Mouse (Mus musculus) urinary bladder, postnatal 36 days (tissue): ENCODE results near the gene Tpk1.
"Not testable (repeated sequence)": the region's sequence is repeated elsewhere in the genome, so short reads cannot be mapped to it uniquely, and the experiment has no call there.

Experiments
- DNase-seq, 2 experiments: peaks; one replicate each; pipeline ENCODE4 v3.0.0; 2022; ENCODE audit warnings: low spot score in 2 of 2, mixed read lengths in 1 of 2

The Tpk1 gene

GRCm38 (mm10) chr6:43522046-43522445 is 144.0 kb downstream of the Tpk1 start:
- DNase-seq: no peak

GRCm38 (mm10) chr6:43520218-43520617 is 145.9 kb downstream of the Tpk1 start:
- no peak for DNase-seq

- no peak for DNase-seq
Measured at GRCm38 (mm10) chr6:43518378-43518777, 147.7 kb downstream of the Tpk1 start.

- no peak for DNase-seq
Measured at GRCm38 (mm10) chr6:43517316-43517655, 148.8 kb downstream of the Tpk1 start.

- no peak for DNase-seq
Measured at GRCm38 (mm10) chr6:43516593-43517315, 149.3 kb downstream of the Tpk1 start.

GRCm38 (mm10) chr6:43506686-43507385 is 159.2 kb downstream of the Tpk1 start:
- DNase-seq: not testable (repeated sequence)

- DNase-seq: no peak
Measured at GRCm38 (mm10) chr6:43504609-43505230, 161.4 kb downstream of the Tpk1 start.

GRCm38 (mm10) chr6:43492367-43492766 is 173.7 kb downstream of the Tpk1 start:
- DNase-seq: no peak

- DNase-seq: no peak
Measured at GRCm38 (mm10) chr6:43486691-43487090, 179.4 kb downstream of the Tpk1 start.

GRCm38 (mm10) chr6:43480687-43481086 is 185.4 kb downstream of the Tpk1 start:
- DNase-seq: no peak

- no peak for DNase-seq
Measured at GRCm38 (mm10) chr6:43478810-43479209, 187.3 kb downstream of the Tpk1 start.

GRCm38 (mm10) chr6:43476406-43476805 is 189.7 kb downstream of the Tpk1 start:
- DNase-seq: no peak

GRCm38 (mm10) chr6:43475921-43476320 is 190.2 kb downstream of the Tpk1 start:
- no peak for DNase-seq

- DNase-seq: no peak
Measured at GRCm38 (mm10) chr6:43471556-43471955, 194.5 kb downstream of the Tpk1 start.

GRCm38 (mm10) chr6:43468821-43469594 is 197.1 kb downstream of the Tpk1 start:
- DNase-seq: no peak

- DNase-seq: no peak
Measured at GRCm38 (mm10) chr6:43462849-43463369, 203.2 kb downstream of the Tpk1 start.

- DNase-seq: no peak
Measured at GRCm38 (mm10) chr6:43462189-43462848, 203.8 kb downstream of the Tpk1 start.

- DNase-seq: no peak
Measured at GRCm38 (mm10) chr6:43459082-43459481, 207.0 kb downstream of the Tpk1 start.

- DNase-seq: no peak
Measured at GRCm38 (mm10) chr6:43457989-43458388, 208.1 kb downstream of the Tpk1 start.

GRCm38 (mm10) chr6:43449498-43449897 is 216.6 kb downstream of the Tpk1 start:
- no peak for DNase-seq

GRCm38 (mm10) chr6:43445856-43446255 is 220.2 kb downstream of the Tpk1 start:
- no peak for DNase-seq
